Mouse (Mus musculus): ENCODE data around the gene Nuak1.

DNA sequence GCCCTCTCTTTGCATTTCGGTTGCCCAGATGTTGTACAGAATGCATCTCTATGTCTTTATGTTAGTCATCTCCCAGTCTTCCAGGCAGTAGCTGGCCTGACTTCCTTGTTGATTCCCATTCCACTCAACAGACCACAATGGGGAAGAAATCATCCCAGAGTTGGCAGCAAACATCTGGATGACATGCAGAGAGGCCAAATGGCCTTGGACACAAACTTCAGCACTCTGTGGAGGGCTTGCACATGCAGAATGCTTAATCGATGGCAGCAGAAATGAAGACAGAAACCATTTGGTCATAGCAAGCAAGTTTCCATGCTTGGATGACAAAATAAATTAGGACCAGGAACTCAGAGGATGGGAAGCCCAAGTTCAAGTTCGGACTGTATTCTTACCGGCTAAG lies 79.4 kb downstream of the Nuak1 start:
- TF ChIP-seq POLR2AphosphoS2 (IDR thresholded peaks at IDR 0.05; ENCODE audit: low read length), result no peak
- TF ChIP-seq POLR2A (IDR thresholded peaks at IDR 0.05; ENCODE audit: control insufficient read depth in 1 of 2, insufficient read depth in 1 of 2, low read depth in 1 of 2, low read length in 2 of 2, poor library complexity in 1 of 2), result no peak
- no peak for TF ChIP-seq CTCF (IDR thresholded peaks at IDR 0.05 in 2 of 3, conservative IDR thresholded peaks at IDR 0.05 in 1 of 3; ENCODE audit: control insufficient read depth in 1 of 3, insufficient read depth in 1 of 3, low read depth in 2 of 3, low read length in 3 of 3, poor library complexity in 1 of 3, severe bottlenecking in 1 of 3)
- TF ChIP-seq GATA1 (IDR thresholded peaks at IDR 0.05; ENCODE audit: low read depth, low read length), result no peak
- no peak for TF ChIP-seq MEF2A (IDR thresholded peaks at IDR 0.05; ENCODE audit: extremely low read depth, insufficient replicate concordance, low read depth, low read length, poor library complexity, severe bottlenecking)
